Mouse (Mus musculus) liver, embryonic 14.5 days (tissue): ENCODE data around the gene Mrrf. TPM values are rescaled to one million over a fixed set of nuclear protein-coding genes. Genes with fewer than 3 reads are reported as not detected.

ENCODE experiments used
- ATAC-seq: fragments of 200-750 bp; cut with Nextera tagmentation; 2 replicates; pipeline ENCODE4 v1.8.0; 2017; ENCODE audit warnings: moderate number of reproducible peaks, mild to moderate bottlenecking, moderate library complexity; ENCODE audit not compliant: insufficient read depth
- DNase-seq, 3 experiments: peaks; one replicate each; pipeline ENCODE4 v3.0.0-alpha.2; 2012 to 2013; ENCODE audit warnings: low read depth in 3 of 3, low spot score in 3 of 3
- H3K27ac ChIP-seq: fragments of 300-500 bp; sonication (generic); 2 replicates; pipeline ENCODE4 v1.5.1; 2014; ENCODE audit warnings: moderate library complexity, mild to moderate bottlenecking, control low read depth, inconsistent platforms
- H3K27me3 ChIP-seq: fragments of 300-500 bp; sonication (generic); 2 replicates; pipeline ENCODE4 v1.6.1; 2014; ENCODE audit warnings: mild to moderate bottlenecking, low read length, moderate library complexity; ENCODE audit not compliant: control insufficient read depth, insufficient read depth
- H3K36me3 ChIP-seq: fragments of 300-500 bp; sonication (generic); replicated peaks from 2 replicates; pipeline ENCODE4 v1.6.1; 2014; ENCODE audit warnings: low read depth; ENCODE audit not compliant: control insufficient read depth, insufficient read depth
- H3K4me1 ChIP-seq, 2 experiments: fragments of 200-500 bp in 1 of 2; fragments of 300-500 bp in 1 of 2; sonication (generic) in 1 of 2; replicated peaks; 2 replicates each; pipeline ENCODE4 v1.6.1; 2012 to 2014; ENCODE audit warnings: antibody characterized with exemption in 1 of 2, inconsistent platforms in 1 of 2, low read length in 1 of 2; ENCODE audit not compliant: control insufficient read depth in 2 of 2, insufficient read depth in 2 of 2
- H3K4me2 ChIP-seq: fragments of 300-500 bp; sonication (generic); 2 replicates; pipeline ENCODE4 v1.6.1; 2014; ENCODE audit warnings: low read depth, mild to moderate bottlenecking, control low read depth, moderate library complexity
- H3K4me3 ChIP-seq, 2 experiments: fragments of 200-500 bp in 1 of 2; fragments of 300-500 bp in 1 of 2; sonication (generic) in 1 of 2; 2 replicates each; pipeline ENCODE4 v1.5.1; 2012 to 2014; ENCODE audit warnings: low read depth in 2 of 2, low read length in 2 of 2, mild to moderate bottlenecking in 2 of 2, control low read depth in 1 of 2, inconsistent platforms in 1 of 2, moderate library complexity in 1 of 2; ENCODE audit not compliant: insufficient read depth in 1 of 2
- H3K9ac ChIP-seq: fragments of 300-500 bp; sonication (generic); replicated peaks from 2 replicates; pipeline ENCODE4 v1.6.1; 2014; ENCODE audit warnings: mild to moderate bottlenecking, control low read depth, moderate library complexity
- H3K9me3 ChIP-seq: fragments of 300-500 bp; sonication (generic); 2 replicates; pipeline ENCODE4 v1.6.1; 2016; ENCODE audit warnings: low read length, mixed read lengths; ENCODE audit not compliant: control insufficient read depth
- CTCF ChIP-seq: IDR thresholded peaks from 2 replicates; pipeline ENCODE4 v1.5.1; 2016; ENCODE audit warnings: antibody characterized with exemption, low read depth, control low read depth
- EP300 ChIP-seq: IDR thresholded peaks from 2 replicates; pipeline ENCODE4 v1.6.1; 2016; ENCODE audit warnings: antibody characterized with exemption, low read depth
- WGBS: fragments of 180-500 bp; shearing (Covaris S2); extraction: QIAGEN DNeasy Blood & Tissue Kit; methylation state at CpG from one replicate; pipeline ENCODE4 v1.1.7; 2014; ENCODE audit not compliant: insufficient replicate concordance; 5-methylcytosine and 5-hydroxymethylcytosine counted together
- polyA plus RNA-seq, 2 experiments: library from polyadenylated mRNA; depleted of rRNA in 1 of 2; stranded (reverse) in 1 of 2; unstranded in 1 of 2; fragments of >200 nt; fragmentation: Nextera tagmentation in 1 of 2; extraction: Ambion mirVana in 1 of 2; gene quantifications; 2 replicates each; pipeline versions ENCODE4 v1.2.1 to v1.2.3; 2012 to 2014

Gene Mrrf
- polyA plus RNA-seq, 2 experiments: 9.1 to 17.8 TPM

DNA sequence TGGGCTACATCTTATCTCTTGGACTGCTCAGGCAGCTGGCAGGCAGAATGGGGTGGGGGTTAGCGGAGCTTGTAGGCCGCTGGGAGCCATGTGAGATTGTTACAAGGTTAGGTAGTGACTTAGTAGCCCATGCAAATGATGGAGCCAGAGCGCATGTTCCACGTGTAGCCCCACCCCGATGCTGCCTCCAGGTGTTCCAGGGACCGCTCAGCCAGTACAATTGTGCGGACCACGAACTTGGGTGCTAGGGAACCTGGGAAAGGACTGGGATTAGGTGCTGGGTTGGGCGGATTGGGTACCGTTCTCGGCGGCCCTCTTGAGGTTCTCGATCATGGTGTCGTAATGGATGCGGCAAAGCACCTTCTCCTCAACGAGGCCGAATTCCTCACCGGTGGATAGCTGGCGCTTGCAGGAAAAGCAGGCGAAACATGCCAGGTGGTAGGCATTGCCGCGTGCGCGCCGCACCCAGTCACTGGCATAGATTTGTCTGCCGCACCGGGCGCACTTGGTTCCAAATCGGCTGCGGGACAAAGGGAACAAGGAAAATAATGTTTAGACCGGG lies 42.2 kb upstream of the Mrrf start:
- no peak for DNase-seq
- TF ChIP-seq CTCF (no peak), EP300 (no peak)
- H3K36me3 ChIP-seq: no peaks in the 10 kb centered on the region
- peaks cover 97% of the 10 kb centered on the region for H3K27me3 ChIP-seq
- no peak overlapping the region for H3K27ac ChIP-seq
- no peak overlapping the region for H3K9ac ChIP-seq
- no peaks in the 10 kb centered on the region for H3K4me1 ChIP-seq
- WGBS: 7% methylated on average over 31 of the region's 31 CpGs
- no peak for ATAC-seq
- H3K4me2 ChIP-seq: no peak overlapping the region
- H3K4me3 ChIP-seq: no peak overlapping the region
- no peaks in the 10 kb centered on the region for H3K9me3 ChIP-seq

DNA sequence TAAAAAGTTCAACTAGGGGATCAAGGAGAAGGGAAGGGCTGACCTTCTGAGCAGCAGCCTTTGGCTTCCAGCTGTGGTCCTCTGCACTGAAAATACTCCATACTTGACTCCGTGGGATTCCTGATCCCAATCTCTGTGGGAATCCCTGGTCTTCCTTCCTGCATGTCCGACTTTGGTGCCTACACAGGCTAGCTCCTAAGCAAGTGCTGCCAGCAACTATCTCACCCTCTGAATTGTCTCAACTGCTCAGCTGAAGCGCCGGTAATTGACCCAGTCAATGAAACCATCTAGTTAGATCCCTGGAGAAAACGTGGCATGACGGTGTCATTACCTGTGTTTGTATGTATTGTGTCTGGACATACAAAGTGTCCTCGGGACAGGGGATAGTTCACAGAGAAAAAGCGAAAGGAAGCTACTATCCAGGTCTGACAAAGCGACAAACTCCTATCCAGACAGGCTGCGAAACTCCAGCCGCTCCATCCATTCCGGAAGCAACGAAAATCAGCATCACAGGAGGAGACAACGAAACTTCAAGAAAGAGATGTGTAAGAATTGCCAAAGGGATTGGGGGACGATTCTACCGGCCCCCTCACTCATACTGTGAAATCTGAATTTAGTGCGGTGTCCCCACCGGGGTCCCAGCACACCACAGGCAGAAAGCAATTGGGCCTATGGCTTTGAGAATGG lies 38.9 kb upstream of the Mrrf start:
- H3K4me1 ChIP-seq: no peaks in the 10 kb centered on the region
- H3K27me3 ChIP-seq: peaks cover 97% of the 10 kb centered on the region
- DNase-seq (no peak), ATAC-seq (no peak)
- no peaks in the 10 kb centered on the region for H3K36me3 ChIP-seq
- WGBS: 6% methylated on average over 18 of the region's 18 CpGs
- H3K9me3 ChIP-seq: no peaks in the 10 kb centered on the region
- TF ChIP-seq CTCF (no peak), EP300 (no peak)
- H3K4me3 ChIP-seq: no peak overlapping the region
- H3K4me2 ChIP-seq: no peak overlapping the region
- H3K27ac ChIP-seq: no peak overlapping the region
- no peak overlapping the region for H3K9ac ChIP-seq

DNA sequence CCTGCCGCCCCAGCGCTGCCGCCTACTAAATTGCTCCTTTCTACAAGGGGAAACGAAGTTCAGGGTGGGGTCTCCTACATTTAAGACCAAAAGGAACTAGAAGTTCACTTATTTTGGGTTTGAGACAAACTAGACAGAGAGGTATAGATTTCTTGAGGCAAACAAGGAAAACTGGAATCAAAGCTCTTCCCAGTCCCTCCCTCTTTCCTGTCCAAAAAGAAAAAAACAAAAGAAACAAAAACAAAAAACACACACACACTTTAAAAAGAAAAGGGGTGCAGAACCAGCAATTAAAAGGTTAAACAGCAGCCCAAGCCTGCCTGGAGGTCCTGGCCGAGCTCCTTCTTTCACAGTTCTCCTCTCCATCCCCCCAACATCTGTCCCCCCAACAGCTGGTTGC lies 38.2 kb upstream of the Mrrf start:
- TF ChIP-seq EP300 (no peak), CTCF (no peak)
- no peak for ATAC-seq

DNA sequence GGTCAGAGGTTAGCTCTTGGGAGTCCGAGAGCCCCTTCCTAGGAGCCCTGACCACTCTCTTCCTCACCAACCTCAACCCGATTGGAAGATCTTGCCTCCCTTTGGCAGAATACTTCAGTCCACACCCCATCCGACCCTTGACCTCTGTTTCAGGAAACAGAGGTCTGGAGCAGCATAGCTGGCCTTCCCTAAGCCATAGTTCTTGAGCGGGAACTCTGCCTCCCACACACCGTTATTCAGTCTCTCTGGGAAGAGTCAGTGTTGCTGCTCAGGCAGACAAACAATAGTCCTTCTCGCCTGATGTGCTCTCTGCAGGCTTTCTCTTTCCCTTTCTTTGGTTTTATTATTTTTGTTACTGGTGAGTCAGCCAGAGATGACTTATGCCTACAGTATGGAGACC lies 36.5 kb upstream of the Mrrf start:
- no peaks in the 10 kb centered on the region for H3K4me1 ChIP-seq
- no peaks in the 10 kb centered on the region for H3K9me3 ChIP-seq
- DNase-seq: no peak
- ATAC-seq: no peak
- no peak overlapping the region for H3K9ac ChIP-seq
- peaks cover 97% of the 10 kb centered on the region for H3K27me3 ChIP-seq
- H3K36me3 ChIP-seq: no peaks in the 10 kb centered on the region
- no peak for TF ChIP-seq EP300
- no peak for TF ChIP-seq CTCF
- no peak overlapping the region for H3K4me2 ChIP-seq
- WGBS: 16% methylated on average over 6 of the region's 6 CpGs
- H3K27ac ChIP-seq: no peak overlapping the region
- no peak overlapping the region for H3K4me3 ChIP-seq

More for the DNA sequence above, 38.2 kb upstream of the Mrrf start:
- Histone ChIP-seq H3K9ac (no peak overlapping the region), H3K4me2 (no peak overlapping the region), H3K4me3 (no peak overlapping the region), H3K36me3 (no peaks in the 10 kb centered on the region), H3K27me3 (peaks cover 97% of the 10 kb centered on the region), H3K27ac (no peak overlapping the region), H3K4me1 (no peaks in the 10 kb centered on the region), H3K9me3 (no peaks in the 10 kb centered on the region)
- WGBS: 14% methylated on average over 5 of the region's 5 CpGs
- DNase-seq: no peak

DNA sequence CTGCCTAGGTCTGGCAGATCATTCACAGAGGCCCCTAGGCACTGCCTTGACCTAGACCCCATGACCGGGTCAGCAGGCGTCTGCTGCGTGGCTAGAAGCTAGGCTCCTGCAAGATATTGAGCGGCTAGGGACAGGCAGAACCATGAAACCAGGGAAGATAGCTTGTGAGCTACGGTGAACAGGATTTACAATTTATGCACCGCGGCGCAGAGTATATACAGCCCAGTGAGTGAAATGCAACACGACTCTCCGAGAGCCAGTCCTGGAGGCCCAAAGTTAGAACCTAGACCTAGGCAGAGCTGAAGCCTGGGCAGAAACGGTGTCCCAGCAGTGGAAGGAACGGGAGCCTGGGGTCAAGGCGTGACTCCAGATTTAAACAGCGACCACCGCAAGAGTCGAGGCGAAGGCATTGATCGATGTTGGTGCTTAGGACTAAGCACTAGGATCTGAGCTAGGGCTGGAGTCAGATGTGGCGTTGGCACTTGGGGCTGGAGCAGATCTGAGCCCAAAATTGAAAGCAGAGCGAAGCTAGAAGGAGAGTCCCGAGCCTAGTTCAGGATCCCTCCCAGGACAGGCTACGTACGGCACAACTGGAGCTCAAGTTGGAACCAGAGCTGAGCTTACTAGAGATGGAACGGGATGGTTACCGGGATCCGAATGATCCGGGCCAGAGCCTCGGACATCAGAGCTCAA lies 34.2 kb upstream of the Mrrf start:
- Histone ChIP-seq H3K9me3 (no peaks in the 10 kb centered on the region), H3K27me3 (peaks cover 100% of the 10 kb centered on the region), H3K4me1 (no peaks in the 10 kb centered on the region), H3K36me3 (no peaks in the 10 kb centered on the region), H3K27ac (no peak overlapping the region), H3K4me3 (no peak overlapping the region), H3K4me2 (no peak overlapping the region), H3K9ac (no peak overlapping the region)
- DNase-seq (no peak), ATAC-seq (no peak)
- 7% methylated on average over 28 of the region's 28 CpGs for WGBS
- TF ChIP-seq EP300 (no peak), CTCF (no peak)
